Mouse (Mus musculus) kidney, postnatal 0 days (tissue): ENCODE results near the gene Trim30d. TPM values are rescaled to one million over a fixed set of nuclear protein-coding genes. Genes with fewer than 3 reads are reported as not detected.
"Not testable (repeated sequence)": the region's sequence is repeated elsewhere in the genome, so short reads cannot be mapped to it uniquely, and the experiment has no call there.

Experiments used
- ATAC-seq: fragments of 200-750 bp; cut with Nextera tagmentation; replicated peaks from 2 replicates; pipeline ENCODE4 v1.8.0; 2017; ENCODE audit warnings: low read depth, moderate number of reproducible peaks, moderate TSS enrichment, moderate library complexity; ENCODE audit not compliant: low FRiP score
- DNase-seq: peaks from one replicate; pipeline ENCODE4 v3.0.0-alpha.2; 2016; ENCODE audit warnings: low spot score
- H3K27ac ChIP-seq: fragments of 300-500 bp; sonication (generic); 2 replicates; pipeline ENCODE4 v1.5.1; 2014; ENCODE audit warnings: mild to moderate bottlenecking
- H3K27me3 ChIP-seq: fragments of 300-500 bp; sonication (generic); 2 replicates; pipeline ENCODE4 v1.6.1; 2014; ENCODE audit warnings: low read length, mixed read lengths; ENCODE audit not compliant: insufficient read depth
- H3K36me3 ChIP-seq: fragments of 300-500 bp; sonication (generic); 2 replicates; pipeline ENCODE4 v1.6.1; 2014; ENCODE audit warnings: low read length, mixed read lengths; ENCODE audit not compliant: insufficient read depth
- H3K4me1 ChIP-seq: fragments of 300-500 bp; sonication (generic); replicated peaks from 2 replicates; pipeline ENCODE4 v1.6.1; 2014; ENCODE audit warnings: antibody characterized with exemption, low read length, mixed read lengths; ENCODE audit not compliant: insufficient read depth
- H3K4me2 ChIP-seq: fragments of 300-500 bp; sonication (generic); 2 replicates; pipeline ENCODE4 v1.6.1; 2014; ENCODE audit warnings: mild to moderate bottlenecking, low read length, moderate library complexity, mixed read lengths
- H3K4me3 ChIP-seq: fragments of 300-500 bp; sonication (generic); replicated peaks from 2 replicates; pipeline ENCODE4 v1.5.1; 2014; ENCODE audit warnings: low read depth, low read length
- H3K9ac ChIP-seq: fragments of 300-500 bp; sonication (generic); 2 replicates; pipeline ENCODE4 v1.6.1; 2014; ENCODE audit warnings: low read depth, low read length
- H3K9me3 ChIP-seq: fragments of 300-500 bp; sonication (generic); replicated peaks from 2 replicates; pipeline ENCODE4 v1.6.1; 2016; ENCODE audit warnings: low read length, inconsistent platforms, mixed read lengths
- CTCF ChIP-seq: IDR thresholded peaks from 2 replicates; pipeline ENCODE4 v1.5.1; 2016; ENCODE audit warnings: antibody characterized with exemption, low read depth, mild to moderate bottlenecking, moderate library complexity
- WGBS: fragments of 180-500 bp; shearing (Covaris S2); extraction: QIAGEN DNeasy Blood & Tissue Kit; methylation state at CpG from one replicate; pipeline ENCODE4 v1.1.7; 2014; 5-methylcytosine and 5-hydroxymethylcytosine counted together
- polyA plus RNA-seq: library from polyadenylated mRNA; unstranded; fragments of >200 nt; fragmentation: Nextera tagmentation; extraction: Ambion mirVana; gene quantifications from 2 replicates; pipeline ENCODE4 v1.2.1, GENCODE M21; 2015

Gene Trim30d
- polyA plus RNA-seq: 0.78 and 1.2 TPM in 2 replicates

DNA sequence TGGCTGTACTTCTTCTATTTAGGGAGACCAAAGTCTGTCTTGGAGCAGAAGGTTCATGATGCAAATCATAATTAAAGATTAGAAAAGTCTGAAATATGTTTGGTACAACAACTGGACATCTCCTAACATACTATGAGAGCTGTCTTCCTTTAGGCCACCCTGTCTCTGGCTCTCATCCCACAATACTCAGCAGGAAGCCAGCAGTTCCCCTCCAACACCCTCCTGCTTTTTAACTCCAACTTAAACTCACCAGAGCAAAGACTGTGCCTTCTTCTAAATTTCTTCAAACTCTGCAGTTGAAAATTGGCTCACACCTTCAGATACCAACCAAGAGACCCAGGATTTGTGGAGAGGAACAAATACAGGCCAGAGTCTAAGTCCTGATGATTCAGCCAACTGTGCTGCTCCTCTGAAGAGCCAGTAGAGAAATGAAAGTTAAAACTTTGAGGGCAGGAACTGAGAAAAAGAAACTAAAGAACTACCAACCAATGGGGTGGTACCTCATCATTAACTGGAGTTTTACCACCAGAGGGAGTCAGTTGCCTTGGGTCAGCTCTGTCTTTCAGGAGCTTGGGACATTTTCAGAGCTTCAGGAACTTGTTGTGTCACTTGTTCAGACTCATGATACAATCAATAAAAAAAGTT lies at the start of gene Trim30d:
Trim30d (minus strand) TSS at position 429 of the 645 bp plus-strand sequence.
- H3K36me3 ChIP-seq, H3K4me1 ChIP-seq, H3K27ac ChIP-seq, H3K4me2 ChIP-seq, H3K27me3 ChIP-seq, H3K9ac ChIP-seq, H3K9me3 ChIP-seq, H3K4me3 ChIP-seq: not testable (repeated sequence)
- peak; percentile 47; the same call in 1 of the 2 replicates for TF ChIP-seq CTCF
- ATAC-seq: peak; percentile 43; the same call in 1 of the 2 replicates
- peak; percentile 28 for DNase-seq

DNA sequence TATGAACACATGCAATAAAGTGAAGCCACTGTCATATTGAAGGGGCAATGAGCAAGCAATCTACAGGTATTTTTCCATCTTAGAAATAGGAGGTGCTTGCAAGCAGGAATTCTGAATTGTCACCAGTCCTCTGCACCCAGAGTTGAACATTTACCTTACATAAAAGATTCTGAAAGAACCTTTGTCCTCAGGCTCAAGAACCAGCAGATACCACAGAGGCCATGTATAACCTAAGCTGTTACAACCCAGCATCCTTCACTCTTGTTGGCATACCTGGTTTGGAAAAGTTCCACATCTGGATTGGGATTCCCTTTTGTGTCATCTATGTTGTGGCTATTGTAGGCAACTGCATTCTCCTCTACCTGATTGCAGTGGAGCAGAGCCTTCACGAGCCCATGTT lies 45.1 kb upstream of the Trim30d start:
- ATAC-seq: no peak
- Histone ChIP-seq H3K9me3 (no peaks in the 10 kb centered on the region), H3K9ac (no peak overlapping the region), H3K4me2 (no peak overlapping the region), H3K4me3 (no peak overlapping the region), H3K27ac (no peak overlapping the region), H3K4me1 (no peaks in the 10 kb centered on the region), H3K36me3 (no peaks in the 10 kb centered on the region), H3K27me3 (no peaks in the 10 kb centered on the region)
- 71% methylated on average over 1 of the region's 1 CpGs for WGBS
- no peak for TF ChIP-seq CTCF
- DNase-seq: no peak

DNA sequence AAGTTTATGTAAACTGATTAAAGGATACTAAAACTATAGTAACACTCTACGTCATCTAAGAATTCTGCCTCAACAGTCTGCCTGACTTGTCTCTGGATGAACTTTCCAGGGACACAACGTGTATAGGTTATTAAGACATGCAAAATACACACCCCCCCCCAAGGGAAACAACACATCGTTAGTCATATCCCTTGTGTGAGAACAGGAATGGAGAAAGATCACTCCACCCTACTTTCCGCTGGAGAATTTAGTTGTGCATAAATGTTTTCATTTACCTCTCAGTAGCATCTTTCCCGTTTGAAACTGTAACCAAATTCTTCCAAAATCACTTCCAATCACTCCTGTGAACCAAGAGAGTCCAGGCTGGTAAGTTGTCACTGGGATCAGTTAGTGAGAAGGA lies 42.2 kb upstream of the Trim30d start, which contains the start of gene Olfr651:
Olfr651 (plus strand) TSS at position 301 of the 400 bp plus-strand sequence.
- Histone ChIP-seq H3K27me3 (no peaks in the 10 kb centered on the region), H3K4me2 (no peak within 1 kb of the TSS), H3K4me3 (no peak within 1 kb of the TSS), H3K9me3 (no peaks in the 10 kb centered on the region), H3K9ac (no peak within 1 kb of the TSS), H3K4me1 (no peaks in the 10 kb centered on the region), H3K36me3 (no peaks in the 10 kb centered on the region), H3K27ac (no peak within 1 kb of the TSS)
- ATAC-seq (no peak), DNase-seq (no peak)
- no peak for TF ChIP-seq CTCF
- WGBS: 79% methylated on average over 5 of the region's 5 CpGs

DNA sequence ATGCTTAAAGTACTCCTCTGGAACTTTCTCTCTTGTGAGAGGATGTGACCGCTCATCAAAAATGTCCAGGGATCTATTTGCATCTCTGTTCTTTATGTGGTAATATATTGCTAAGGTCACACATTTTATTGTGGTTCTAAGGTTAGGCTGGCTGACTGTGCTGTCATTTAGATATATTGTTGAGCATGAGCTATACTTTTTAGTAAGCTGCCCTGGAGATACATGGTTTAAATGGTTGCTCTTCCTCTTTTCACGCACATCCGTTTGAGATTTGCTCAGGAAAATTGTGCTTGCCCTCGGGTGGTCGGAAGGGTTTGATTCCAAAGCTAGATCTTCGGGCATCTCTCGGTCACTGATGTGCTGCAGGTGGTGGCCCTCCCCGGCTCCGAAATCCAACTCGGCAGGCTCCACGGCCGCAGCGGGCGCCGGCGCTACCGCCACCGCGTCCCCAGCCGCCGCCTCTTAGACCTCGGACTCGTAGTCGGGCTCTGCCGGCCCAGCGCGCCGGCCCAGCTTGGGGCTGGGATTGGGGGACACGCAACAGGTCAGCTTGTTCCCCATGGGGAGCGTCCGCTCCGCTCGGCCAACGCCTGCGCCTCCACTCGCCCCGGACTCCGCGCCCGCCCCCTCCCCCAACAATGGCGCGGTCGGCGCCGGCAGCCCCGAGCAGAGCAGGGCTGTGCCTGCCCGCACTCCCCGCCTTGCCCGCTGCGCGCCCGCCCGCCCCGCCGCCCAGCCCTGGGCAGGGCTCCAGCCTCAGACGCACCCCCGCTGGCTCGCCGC lies 5.9 kb downstream of the Trim30d start:
- Histone ChIP-seq H3K9me3 (no peaks in the 10 kb centered on the region), H3K4me3 (peak overlapping the region; percentile 43), H3K27ac (no peak overlapping the region), H3K9ac (peak overlapping the region; percentile 50; the same call in 1 of the 2 replicates), H3K4me2 (peak overlapping the region; percentile 67), H3K27me3 (no peaks in the 10 kb centered on the region), H3K36me3 (no peaks in the 10 kb centered on the region), H3K4me1 (no peaks in the 10 kb centered on the region)
- no peak for TF ChIP-seq CTCF
- ATAC-seq: peak; percentile 82
- 3% methylated on average over 52 of the region's 59 CpGs for WGBS
- DNase-seq: peak; percentile 3

DNA sequence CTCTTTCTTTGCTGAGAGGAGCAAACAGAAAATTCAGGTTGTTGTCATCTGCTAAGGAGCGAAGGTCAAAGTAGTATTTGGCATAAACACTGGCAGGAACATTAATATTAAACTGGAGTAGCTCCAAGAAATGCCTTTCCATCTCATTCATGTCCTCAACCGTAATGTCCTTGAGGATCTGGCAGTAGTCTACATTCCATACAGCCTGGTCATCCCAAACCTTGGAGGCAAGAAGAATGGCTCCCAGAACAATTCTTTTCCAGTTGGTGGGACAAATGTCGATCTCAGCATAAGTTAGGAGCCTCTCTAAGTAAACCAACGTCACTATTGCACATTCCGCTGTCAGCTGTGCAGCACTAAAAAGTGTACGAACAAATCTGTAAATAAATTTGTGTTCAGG lies 6.5 kb downstream of the Trim30d start:
- not testable (repeated sequence) for ATAC-seq, H3K4me2 ChIP-seq, H3K9me3 ChIP-seq, H3K4me3 ChIP-seq, H3K4me1 ChIP-seq, H3K27me3 ChIP-seq, H3K27ac ChIP-seq, H3K9ac ChIP-seq, H3K36me3 ChIP-seq, DNase-seq
- 50% methylated on average over 6 of the region's 6 CpGs for WGBS

DNA sequence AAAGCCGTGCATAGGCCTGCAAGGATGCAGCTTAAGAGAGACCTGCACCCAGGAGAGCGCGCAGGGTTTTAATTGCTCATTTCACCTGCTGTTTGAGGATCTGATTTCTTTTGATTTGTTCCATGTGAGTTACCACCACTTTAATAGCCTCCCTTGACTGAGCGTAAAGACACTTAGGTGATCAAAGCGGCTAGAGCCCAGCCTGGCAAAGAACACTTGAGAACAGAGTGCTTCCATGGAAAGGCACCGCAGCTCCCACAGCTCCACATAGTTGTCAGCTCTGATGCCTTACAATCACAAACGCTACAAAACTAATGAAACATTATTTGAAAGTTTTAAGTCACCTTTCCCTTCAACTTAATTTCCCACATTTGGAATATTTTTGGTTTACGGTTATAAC lies 8.2 kb downstream of the Trim30d start:
- 35% methylated on average over 7 of the region's 8 CpGs for WGBS
- not testable (repeated sequence) for DNase-seq, H3K4me2 ChIP-seq, H3K9ac ChIP-seq, H3K36me3 ChIP-seq, ATAC-seq, H3K9me3 ChIP-seq, H3K27me3 ChIP-seq, H3K4me3 ChIP-seq, H3K27ac ChIP-seq, H3K4me1 ChIP-seq
